Comparison of ENCODE assay signal across 9 mouse cellular contexts in genomic region chr17:28040620-28041019, GRCm38 (mm10). TPM values are rescaled to one million over a fixed set of nuclear protein-coding genes. Genes with fewer than 3 reads are reported as not detected.
DNase-seq lines count a peak whose midpoint lies in the region; ATAC-seq lines count a peak whose summit lies in the region.
"Had no signal": no experiment of that assay in that cellular context is flagged by ENCODE, and none has a peak within 500 bp of the region (broad histone marks: within the 10 kb centered on the region; RNA-seq: fewer than 3 reads in every experiment).

No protein-coding gene starts in this region.

- 12% methylated on average over 16 of the region's 16 CpGs for WGBS in forebrain, embryonic 14.5 days
- WGBS in midbrain, embryonic 12.5 days = 17% methylated on average over 16 of the region's 16 CpGs

- peak overlapping the region; percentile 69 for H3K9ac ChIP-seq in forebrain, embryonic 14.5 days (ENCODE audit: low read length)
- peak overlapping the region; percentile 43 for H3K9ac ChIP-seq in midbrain, embryonic 12.5 days (replicated peaks)

- H3K9me3 ChIP-seq in forebrain, embryonic 14.5 days (replicated peaks; ENCODE audit: control insufficient read depth, low read length) = no peaks in the 10 kb centered on the region
- H3K9me3 ChIP-seq in midbrain, embryonic 12.5 days = no peaks in the 10 kb centered on the region

- no peaks in the 10 kb centered on the region for H3K27me3 ChIP-seq in forebrain, embryonic 14.5 days (replicated peaks; ENCODE audit: control insufficient read depth, insufficient read depth, low read length)
- 0 out of 2 replicates have a peak, but pooled peaks cover 2% of the 10 kb centered on the region for H3K27me3 ChIP-seq in midbrain, embryonic 12.5 days

- intact Hi-C loops in gastrocnemius, postnatal 14 days (cut with DNase I; ENCODE audit: low total_unique reads) = loop anchor here (5.0 kb wide), 1 partner anchor 33 kb away; no protein-coding TSS in a partner anchor

- peak; percentile 68 for ATAC-seq in forebrain, embryonic 14.5 days
- ATAC-seq in midbrain, embryonic 12.5 days (ENCODE audit: low FRiP score, low read depth) = peak; percentile 76

- peak overlapping the region; percentile 86 for H3K27ac ChIP-seq in forebrain, embryonic 14.5 days (ENCODE audit: low read depth, low read length)
- peak overlapping the region; percentile 86 for H3K27ac ChIP-seq in midbrain, embryonic 12.5 days (replicated peaks)

- H3K4me3 ChIP-seq in forebrain, embryonic 14.5 days (ENCODE audit: low read depth, low read length) = peak overlapping the region; percentile 32
- H3K4me3 ChIP-seq in midbrain, embryonic 12.5 days = peak overlapping the region; percentile 35

- peak; percentile 54 for DNase-seq in gastrocnemius, postnatal 14 days
- DNase-seq in gastrocnemius, postnatal 10 days = no peak
- peak; percentile 66 for DNase-seq in Muller cell, postnatal 12 days (ENCODE audit: inconsistent ontology term)
- DNase-seq in forebrain, embryonic 14.5 days (ENCODE audit: low spot score) = peak; percentile 78
- DNase-seq in thymus, postnatal 4 days = no peak
- DNase-seq in MN1 (ENCODE audit: low spot score) = no peak
- no peak for DNase-seq in ovary, adult 18-20 months (ENCODE audit: low spot score)
- DNase-seq: heart, postnatal 14 days had no signal

- H3K4me1 ChIP-seq in forebrain, embryonic 14.5 days (ENCODE audit: control insufficient read depth, insufficient read depth, low read length) = peaks cover 36% of the 10 kb centered on the region
- peaks cover 57% of the 10 kb centered on the region for H3K4me1 ChIP-seq in midbrain, embryonic 12.5 days

- H3K36me3 ChIP-seq in forebrain, embryonic 14.5 days (ENCODE audit: control insufficient read depth, insufficient read depth, low read length) = 0 out of 2 replicates have a peak, but pooled peaks cover 14% of the 10 kb centered on the region
- no peaks in the 10 kb centered on the region; the same call in 1 of the 2 replicates for H3K36me3 ChIP-seq in midbrain, embryonic 12.5 days

- peak overlapping the region; percentile 54 for H3K4me2 ChIP-seq in forebrain, embryonic 14.5 days (ENCODE audit: low read length)
- H3K4me2 ChIP-seq in midbrain, embryonic 12.5 days (replicated peaks) = peak overlapping the region; percentile 49

RNA-seq across cellular contexts. Expression of gene Tcp11, which starts 39.8 kb away (rescaled TPM):
- not detected for total RNA-seq in gastrocnemius, postnatal 14 days (2021)
- not detected for total RNA-seq in gastrocnemius, postnatal 10 days (2021)
- polyA plus RNA-seq in forebrain, embryonic 14.5 days (2014; fragmentation: Nextera tagmentation; extraction: Ambion mirVana) = 1.6 TPM in 2 replicates
- polyA plus RNA-seq in midbrain, embryonic 12.5 days (2016; fragmentation: Nextera tagmentation; extraction: Ambion mirVana) = 1.4 and 1.9 TPM in 2 replicates
- total RNA-seq: heart, postnatal 14 days had no signal

Comparison
In these comparisons a context has a peak if more than half of its experiments do, and no peak if none do; other contexts are left out.
1. DNase-seq: peak in gastrocnemius, postnatal 14 days (single experiment), Muller cell, postnatal 12 days (single experiment) and forebrain, embryonic 14.5 days (single experiment); none in gastrocnemius, postnatal 10 days (single experiment), thymus, postnatal 4 days (single experiment), MN1 (single experiment) and ovary, adult 18-20 months (single experiment).